Mouse (Mus musculus) liver, embryonic 12.5 days (tissue): Measurements from ENCODE around the gene Homer3. TPM values are rescaled to one million over a fixed set of nuclear protein-coding genes. Genes with fewer than 3 reads are reported as not detected.

ENCODE experiments used
- ATAC-seq: fragments of 200-750 bp; cut with Nextera tagmentation; 2 replicates; pipeline ENCODE4 v1.8.0; 2017; ENCODE audit warnings: moderate number of reproducible peaks, mild to moderate bottlenecking, moderate library complexity
- H3K27ac ChIP-seq: fragments of 300-500 bp; sonication (generic); 2 replicates; pipeline ENCODE4 v1.5.1; 2016; ENCODE audit warnings: mild to moderate bottlenecking
- H3K27me3 ChIP-seq: fragments of 300-500 bp; sonication (generic); replicated peaks from 2 replicates; pipeline ENCODE4 v1.6.1; 2016; ENCODE audit warnings: mild to moderate bottlenecking, moderate library complexity
- H3K36me3 ChIP-seq: fragments of 300-500 bp; sonication (generic); 2 replicates; pipeline ENCODE4 v1.6.1; 2016; ENCODE audit warnings: mild to moderate bottlenecking, moderate library complexity
- H3K4me1 ChIP-seq: fragments of 300-500 bp; sonication (generic); 2 replicates; pipeline ENCODE4 v1.6.1; 2016
- H3K4me2 ChIP-seq: fragments of 300-500 bp; sonication (generic); 2 replicates; pipeline ENCODE4 v1.6.1; 2016; ENCODE audit warnings: mild to moderate bottlenecking, moderate library complexity
- H3K4me3 ChIP-seq: fragments of 300-500 bp; sonication (generic); 2 replicates; pipeline ENCODE4 v1.5.1; 2016; ENCODE audit warnings: mild to moderate bottlenecking, moderate library complexity
- H3K9ac ChIP-seq: fragments of 300-500 bp; sonication (generic); 2 replicates; pipeline ENCODE4 v1.6.1; 2016; ENCODE audit warnings: mild to moderate bottlenecking, moderate library complexity
- H3K9me3 ChIP-seq: fragments of 300-500 bp; sonication (generic); replicated peaks from 2 replicates; pipeline ENCODE4 v1.6.1; 2016; ENCODE audit warnings: mild to moderate bottlenecking, moderate library complexity
- WGBS: fragments of 180-500 bp; shearing (Covaris S2); methylation state at CpG from one replicate; pipeline ENCODE4 v1.1.7; 2016; ENCODE audit not compliant: insufficient replicate concordance; 5-methylcytosine and 5-hydroxymethylcytosine counted together
- polyA plus RNA-seq: library from polyadenylated mRNA; unstranded; fragments of >200 nt; fragmentation: Nextera tagmentation; extraction: Ambion mirVana; gene quantifications from 2 replicates; pipeline ENCODE4 v1.2.1, GENCODE M21; 2016

Gene Homer3
- 19.6 and 21.4 TPM in 2 replicates for polyA plus RNA-seq

- Histone ChIP-seq H3K4me3 (peak within 1 kb of the TSS; percentile 65), H3K4me2 (peak within 1 kb of the TSS; percentile 85), H3K9ac (peak within 1 kb of the TSS; percentile 72), H3K4me1 (peaks cover 52% of the 10 kb centered on the region), H3K9me3 (peaks cover 4% of the 10 kb centered on the region; the same call in 1 of the 2 replicates), H3K27me3 (no peaks in the 10 kb centered on the region), H3K36me3 (peaks cover 29% of the 10 kb centered on the region), H3K27ac (peak within 1 kb of the TSS; percentile 49; the same call in 1 of the 2 replicates)
- ATAC-seq: peak; percentile 82
- under 1% methylated on average over 36 of the region's 36 CpGs for WGBS
These were observed at the start of gene Homer3 for GRCm38 (mm10) chr8:70282603-70283135. Gene Homer3 (plus strand): TSS chr8:70282827.

GRCm38 (mm10) chr8:70233606-70234005 is 49.0 kb upstream of the Homer3 start:
- peaks cover 52% of the 10 kb centered on the region for H3K4me1 ChIP-seq
- H3K9ac ChIP-seq: peak overlapping the region; percentile 81
- WGBS: 5% methylated on average over 13 of the region's 13 CpGs
- peak overlapping the region; percentile 69 for H3K4me3 ChIP-seq
- H3K4me2 ChIP-seq: peak overlapping the region; percentile 94
- no peaks in the 10 kb centered on the region for H3K9me3 ChIP-seq
- no peak for ATAC-seq
- H3K27ac ChIP-seq: peak overlapping the region; percentile 95
- no peaks in the 10 kb centered on the region for H3K27me3 ChIP-seq
- peaks cover 54% of the 10 kb centered on the region for H3K36me3 ChIP-seq

GRCm38 (mm10) chr8:70234080-70234780 is 48.4 kb upstream of the Homer3 start, which contains the start of the genes Sugp2 and Armc6:
Gene Sugp2 (plus strand): TSS chr8:70234226.
Gene Armc6 (minus strand): TSS chr8:70234466.
- H3K4me2 ChIP-seq: peak within 1 kb of the TSS; percentile 94
- peak; percentile 95 for ATAC-seq
- 0% methylated on average over 66 of the region's 67 CpGs for WGBS

GRCm38 (mm10) chr8:70234781-70235128 is 47.9 kb upstream of the Homer3 start:
- 0% methylated on average over 15 of the region's 15 CpGs for WGBS
- Histone ChIP-seq H3K4me1 (peaks cover 55% of the 10 kb centered on the region), H3K27ac (peak overlapping the region; percentile 95), H3K9me3 (no peaks in the 10 kb centered on the region), H3K36me3 (peaks cover 54% of the 10 kb centered on the region), H3K4me2 (peak overlapping the region; percentile 94), H3K9ac (peak overlapping the region; percentile 81), H3K27me3 (no peaks in the 10 kb centered on the region), H3K4me3 (peak overlapping the region; percentile 69)
- ATAC-seq: no peak

More at GRCm38 (mm10) chr8:70234080-70234780, 48.4 kb upstream of the Homer3 start, which contains the start of the genes Sugp2 and Armc6:
- no peaks in the 10 kb centered on the region for H3K9me3 ChIP-seq
- peaks cover 55% of the 10 kb centered on the region for H3K4me1 ChIP-seq
- peaks cover 54% of the 10 kb centered on the region for H3K36me3 ChIP-seq
- H3K27me3 ChIP-seq: no peaks in the 10 kb centered on the region
- peak within 1 kb of the TSS; percentile 95 for H3K27ac ChIP-seq
- peak within 1 kb of the TSS; percentile 69 for H3K4me3 ChIP-seq
- peak within 1 kb of the TSS; percentile 81 for H3K9ac ChIP-seq

- Histone ChIP-seq H3K9ac (0 out of 2 replicates have a peak overlapping the region, but pooled peaks have one; percentile 17), H3K36me3 (peaks cover 68% of the 10 kb centered on the region), H3K27me3 (no peaks in the 10 kb centered on the region), H3K4me3 (no peak overlapping the region), H3K9me3 (no peaks in the 10 kb centered on the region), H3K4me1 (peaks cover 46% of the 10 kb centered on the region), H3K27ac (peak overlapping the region; percentile 17), H3K4me2 (no peak overlapping the region)
- WGBS: 22% methylated on average over 2 of the region's 2 CpGs
- ATAC-seq: no peak
These were observed 44.8 kb upstream of the Homer3 start for GRCm38 (mm10) chr8:70237842-70238241.

GRCm38 (mm10) chr8:70240642-70241041 is 42.0 kb upstream of the Homer3 start:
- no peak for ATAC-seq
- Histone ChIP-seq H3K9ac (no peak overlapping the region), H3K4me3 (no peak overlapping the region), H3K27ac (no peak overlapping the region), H3K4me2 (no peak overlapping the region), H3K27me3 (no peaks in the 10 kb centered on the region), H3K36me3 (peaks cover 92% of the 10 kb centered on the region), H3K4me1 (peaks cover 33% of the 10 kb centered on the region), H3K9me3 (no peaks in the 10 kb centered on the region)
- 85% methylated on average over 5 of the region's 5 CpGs for WGBS

GRCm38 (mm10) chr8:70246622-70247021 is 36.0 kb upstream of the Homer3 start:
- H3K36me3 ChIP-seq: peaks cover 96% of the 10 kb centered on the region

GRCm38 (mm10) chr8:70247841-70248240 is 34.8 kb upstream of the Homer3 start:
- H3K36me3 ChIP-seq: peaks cover 96% of the 10 kb centered on the region
- peaks cover 5% of the 10 kb centered on the region for H3K4me1 ChIP-seq
- no peaks in the 10 kb centered on the region for H3K9me3 ChIP-seq
- H3K9ac ChIP-seq: no peak overlapping the region
- no peak overlapping the region for H3K27ac ChIP-seq
- H3K27me3 ChIP-seq: no peaks in the 10 kb centered on the region
- H3K4me2 ChIP-seq: no peak overlapping the region
- WGBS: 86% methylated on average over 3 of the region's 3 CpGs
- no peak overlapping the region for H3K4me3 ChIP-seq
- ATAC-seq: no peak

More at GRCm38 (mm10) chr8:70246622-70247021, 36.0 kb upstream of the Homer3 start:
- Histone ChIP-seq H3K4me1 (peaks cover 5% of the 10 kb centered on the region), H3K4me3 (no peak overlapping the region), H3K9ac (no peak overlapping the region), H3K9me3 (no peaks in the 10 kb centered on the region), H3K27ac (no peak overlapping the region), H3K27me3 (no peaks in the 10 kb centered on the region), H3K4me2 (no peak overlapping the region)
- no peak for ATAC-seq
- WGBS: 82% methylated on average over 6 of the region's 6 CpGs

GRCm38 (mm10) chr8:70254628-70255027 is 28.0 kb upstream of the Homer3 start:
- peaks cover 100% of the 10 kb centered on the region for H3K36me3 ChIP-seq
- no peaks in the 10 kb centered on the region for H3K27me3 ChIP-seq
- H3K4me3 ChIP-seq: no peak overlapping the region
- ATAC-seq: no peak
- no peak overlapping the region for H3K9ac ChIP-seq
- no peaks in the 10 kb centered on the region for H3K9me3 ChIP-seq
- H3K4me2 ChIP-seq: no peak overlapping the region
- no peak overlapping the region for H3K27ac ChIP-seq
- WGBS: 74% methylated on average over 1 of the region's 1 CpGs
- peaks cover 16% of the 10 kb centered on the region for H3K4me1 ChIP-seq

- Histone ChIP-seq H3K4me1 (peaks cover 33% of the 10 kb centered on the region), H3K4me3 (no peak overlapping the region), H3K9me3 (no peaks in the 10 kb centered on the region), H3K27ac (no peak overlapping the region), H3K27me3 (no peaks in the 10 kb centered on the region), H3K4me2 (no peak overlapping the region), H3K36me3 (peaks cover 100% of the 10 kb centered on the region), H3K9ac (no peak overlapping the region)
- ATAC-seq: no peak
- WGBS: 82% methylated on average over 3 of the region's 3 CpGs
These were observed 25.2 kb upstream of the Homer3 start for GRCm38 (mm10) chr8:70257456-70257855.

GRCm38 (mm10) chr8:70258600-70258999 is 24.0 kb upstream of the Homer3 start:
- H3K27me3 ChIP-seq: no peaks in the 10 kb centered on the region
- no peaks in the 10 kb centered on the region for H3K9me3 ChIP-seq
- H3K27ac ChIP-seq: peak overlapping the region; percentile 34
- WGBS: 66% methylated on average over 5 of the region's 5 CpGs
- H3K9ac ChIP-seq: peak overlapping the region; percentile 2; the same call in 1 of the 2 replicates
- H3K36me3 ChIP-seq: peaks cover 100% of the 10 kb centered on the region
- ATAC-seq: peak; percentile 38; the same call in 1 of the 2 replicates
- no peak overlapping the region for H3K4me3 ChIP-seq
- H3K4me2 ChIP-seq: no peak overlapping the region
- peaks cover 33% of the 10 kb centered on the region for H3K4me1 ChIP-seq

- WGBS: 36% methylated on average over 2 of the region's 2 CpGs
- Histone ChIP-seq H3K36me3 (peaks cover 100% of the 10 kb centered on the region), H3K4me3 (no peak overlapping the region), H3K27ac (peak overlapping the region; percentile 34), H3K27me3 (no peaks in the 10 kb centered on the region), H3K9ac (peak overlapping the region; percentile 2; the same call in 1 of the 2 replicates), H3K4me1 (peaks cover 33% of the 10 kb centered on the region), H3K9me3 (no peaks in the 10 kb centered on the region), H3K4me2 (no peak overlapping the region)
- ATAC-seq: peak; percentile 68
These were observed 23.6 kb upstream of the Homer3 start for GRCm38 (mm10) chr8:70259043-70259442.
